Mouse (Mus musculus) neural tube, embryonic 12.5 days (tissue): ENCODE results near the gene Trpm1. TPM values are rescaled to one million over a fixed set of nuclear protein-coding genes. Genes with fewer than 3 reads are reported as not detected.

Experiments
- microRNA counts: library from miRNA; unstranded; fragments of <30 nt; microRNA quantifications from one replicate; lab custom pipeline; 2017
- microRNA-seq: library from miRNA; unstranded; fragments of <30 nt; microRNA quantifications from one replicate; pipeline ENCODE4, GENCODE M21; 2017
- polyA plus RNA-seq: library from polyadenylated mRNA; unstranded; fragments of >200 nt; fragmentation: Nextera tagmentation; extraction: Ambion mirVana; gene quantifications from 2 replicates; pipeline ENCODE4 v1.2.1, GENCODE M21; 2016

The Trpm1 gene
- polyA plus RNA-seq, 1 experiment from 2014 or later, result 0.15 TPM

MicroRNA genes within 50 kb of the gene (microRNA counts, 519-probe panel; counts per million panel counts)
- 342 counts per million, percentile 67 among the panel's probes with 10 or more counts for microRNA mmu-miR-211 (lab: Ali Mortazavi, UCI)

Small RNA genes within 50 kb of the gene (microRNA-seq; reads per million reads assigned to microRNA genes)
- gene Mir211 (5.0 reads per million, percentile 15 among the genes with 10 or more reads in this experiment), gene Mir6416 (not detected)

Other genes with a start within 250 kb of the Trpm1 start
- gene E030018B13Rik, start 237.0 kb upstream of the Trpm1 start, polyA plus RNA-seq, result 0.19 TPM in 1 of 2 replicates, not detected in the other
- gene Klf13, start 214.9 kb upstream of the Trpm1 start, polyA plus RNA-seq, result 34.0 and 34.5 TPM in 2 replicates
- 13.6 and 14.5 TPM in 2 replicates for gene Mtmr10, start 133.8 kb downstream of the Trpm1 start, polyA plus RNA-seq
- gene Fan1, start 220.3 kb downstream of the Trpm1 start, polyA plus RNA-seq, result 6.8 and 8.5 TPM in 2 replicates
- 38.9 and 46.6 TPM in 2 replicates for gene Mphosph10, start 238.4 kb downstream of the Trpm1 start, polyA plus RNA-seq
- 34.8 and 40.6 TPM in 2 replicates for gene Mcee, start 238.8 kb downstream of the Trpm1 start, polyA plus RNA-seq